Mouse (Mus musculus): Measurements from ENCODE around the gene Pacrg. TPM values are rescaled to one million over a fixed set of nuclear protein-coding genes. Genes with fewer than 3 reads are reported as not detected.

Pacrg gene
- polyA plus RNA-seq, 1 experiment from 2014 or later: 0.57 TPM

GRCm38 (mm10) chr17:10370660-10371130 lies 469.4 kb downstream of the Pacrg start:
- no peak for ATAC-seq
- Histone ChIP-seq H3K36me3 (ENCODE audit: control insufficient read depth, insufficient read depth) (no peaks in the 10 kb centered on the region), H3K4me3 (ENCODE audit: low read depth, low read length) (no peak overlapping the region), H3K27me3 (replicated peaks; ENCODE audit: control insufficient read depth, insufficient read depth, low read length) (no peaks in the 10 kb centered on the region; the same call in 1 of the 2 replicates), H3K4me2 (replicated peaks; ENCODE audit: low read depth) (no peak overlapping the region), H3K9ac (ENCODE audit: low read depth, low read length) (no peak overlapping the region), H3K4me1 (replicated peaks; ENCODE audit: control insufficient read depth, insufficient read depth, low read length) (no peaks in the 10 kb centered on the region), H3K27ac (ENCODE audit: low read depth, low read length) (no peak overlapping the region), H3K9me3 (ENCODE audit: control insufficient read depth) (no peaks in the 10 kb centered on the region)
- TF ChIP-seq CTCF (IDR thresholded peaks at IDR 0.05; ENCODE audit: low read depth): no peak
- WGBS: 68% methylated on average over 8 of the region's 8 CpGs

GRCm38 (mm10) chr17:10369961-10370659 lies 470.0 kb downstream of the Pacrg start:
- H3K4me2 ChIP-seq (replicated peaks; ENCODE audit: low read depth): no peak overlapping the region
- 77% methylated on average over 13 of the region's 13 CpGs for WGBS
- H3K27me3 ChIP-seq (replicated peaks; ENCODE audit: control insufficient read depth, insufficient read depth, low read length): no peaks in the 10 kb centered on the region; the same call in 1 of the 2 replicates
- H3K9ac ChIP-seq (ENCODE audit: low read depth, low read length): no peak overlapping the region
- ATAC-seq: no peak
- no peak for TF ChIP-seq CTCF (IDR thresholded peaks at IDR 0.05; ENCODE audit: low read depth)
- no peaks in the 10 kb centered on the region for H3K36me3 ChIP-seq (ENCODE audit: control insufficient read depth, insufficient read depth)
- no peak overlapping the region for H3K27ac ChIP-seq (ENCODE audit: low read depth, low read length)
- no peak overlapping the region for H3K4me3 ChIP-seq (ENCODE audit: low read depth, low read length)
- H3K9me3 ChIP-seq (ENCODE audit: control insufficient read depth): no peaks in the 10 kb centered on the region
- H3K4me1 ChIP-seq (replicated peaks; ENCODE audit: control insufficient read depth, insufficient read depth, low read length): no peaks in the 10 kb centered on the region

GRCm38 (mm10) chr17:10367044-10367443 lies 473.1 kb downstream of the Pacrg start:
- Histone ChIP-seq H3K9ac (ENCODE audit: low read depth, low read length) (no peak overlapping the region), H3K4me2 (replicated peaks; ENCODE audit: low read depth) (no peak overlapping the region), H3K9me3 (ENCODE audit: control insufficient read depth) (no peaks in the 10 kb centered on the region), H3K4me1 (replicated peaks; ENCODE audit: control insufficient read depth, insufficient read depth, low read length) (no peaks in the 10 kb centered on the region), H3K36me3 (ENCODE audit: control insufficient read depth, insufficient read depth) (no peaks in the 10 kb centered on the region), H3K27ac (ENCODE audit: low read depth, low read length) (no peak overlapping the region), H3K4me3 (ENCODE audit: low read depth, low read length) (no peak overlapping the region), H3K27me3 (replicated peaks; ENCODE audit: control insufficient read depth, insufficient read depth, low read length) (no peaks in the 10 kb centered on the region)
- TF ChIP-seq CTCF (IDR thresholded peaks at IDR 0.05; ENCODE audit: low read depth): no peak
- 75% methylated on average over 5 of the region's 5 CpGs for WGBS
- no peak for ATAC-seq

GRCm38 (mm10) chr17:10366577-10366976 lies 473.5 kb downstream of the Pacrg start:
- Histone ChIP-seq H3K9ac (ENCODE audit: low read depth, low read length) (no peak overlapping the region), H3K4me1 (replicated peaks; ENCODE audit: control insufficient read depth, insufficient read depth, low read length) (no peaks in the 10 kb centered on the region), H3K9me3 (ENCODE audit: control insufficient read depth) (no peaks in the 10 kb centered on the region), H3K4me3 (ENCODE audit: low read depth, low read length) (no peak overlapping the region), H3K27me3 (replicated peaks; ENCODE audit: control insufficient read depth, insufficient read depth, low read length) (no peaks in the 10 kb centered on the region), H3K36me3 (ENCODE audit: control insufficient read depth, insufficient read depth) (no peaks in the 10 kb centered on the region), H3K27ac (ENCODE audit: low read depth, low read length) (no peak overlapping the region), H3K4me2 (replicated peaks; ENCODE audit: low read depth) (no peak overlapping the region)
- no peak for TF ChIP-seq CTCF (IDR thresholded peaks at IDR 0.05; ENCODE audit: low read depth)
- WGBS: 73% methylated on average over 4 of the region's 4 CpGs
- no peak for ATAC-seq

GRCm38 (mm10) chr17:10365501-10366482 lies 474.3 kb downstream of the Pacrg start:
- H3K9ac ChIP-seq (ENCODE audit: low read depth, low read length): no peak overlapping the region
- no peak overlapping the region for H3K27ac ChIP-seq (ENCODE audit: low read depth, low read length)
- no peak for ATAC-seq
- no peaks in the 10 kb centered on the region for H3K27me3 ChIP-seq (replicated peaks; ENCODE audit: control insufficient read depth, insufficient read depth, low read length)
- H3K4me3 ChIP-seq (ENCODE audit: low read depth, low read length): no peak overlapping the region
- no peaks in the 10 kb centered on the region for H3K4me1 ChIP-seq (replicated peaks; ENCODE audit: control insufficient read depth, insufficient read depth, low read length)
- no peaks in the 10 kb centered on the region for H3K36me3 ChIP-seq (ENCODE audit: control insufficient read depth, insufficient read depth)
- no peaks in the 10 kb centered on the region for H3K9me3 ChIP-seq (ENCODE audit: control insufficient read depth)
- no peak for TF ChIP-seq CTCF (IDR thresholded peaks at IDR 0.05; ENCODE audit: low read depth)
- 63% methylated on average over 13 of the region's 13 CpGs for WGBS
- H3K4me2 ChIP-seq (replicated peaks; ENCODE audit: low read depth): no peak overlapping the region

GRCm38 (mm10) chr17:10363151-10363550 lies 477.0 kb downstream of the Pacrg start:
- Histone ChIP-seq H3K9me3 (ENCODE audit: control insufficient read depth) (no peaks in the 10 kb centered on the region), H3K4me2 (replicated peaks; ENCODE audit: low read depth) (no peak overlapping the region), H3K27ac (ENCODE audit: low read depth, low read length) (no peak overlapping the region), H3K4me3 (ENCODE audit: low read depth, low read length) (no peak overlapping the region), H3K4me1 (replicated peaks; ENCODE audit: control insufficient read depth, insufficient read depth, low read length) (no peaks in the 10 kb centered on the region), H3K9ac (ENCODE audit: low read depth, low read length) (no peak overlapping the region), H3K36me3 (ENCODE audit: control insufficient read depth, insufficient read depth) (no peaks in the 10 kb centered on the region), H3K27me3 (replicated peaks; ENCODE audit: control insufficient read depth, insufficient read depth, low read length) (no peaks in the 10 kb centered on the region)
- no peak for TF ChIP-seq CTCF (IDR thresholded peaks at IDR 0.05; ENCODE audit: low read depth)
- ATAC-seq: no peak
- 81% methylated on average over 3 of the region's 3 CpGs for WGBS
